Mouse (Mus musculus): ENCODE data around the gene Olfr191. TPM values are rescaled to one million over a fixed set of nuclear protein-coding genes. Genes with fewer than 3 reads are reported as not detected.

Olfr191 gene
- polyA plus RNA-seq (2012; rRNA removed): not detected in 2 replicates

DNA sequence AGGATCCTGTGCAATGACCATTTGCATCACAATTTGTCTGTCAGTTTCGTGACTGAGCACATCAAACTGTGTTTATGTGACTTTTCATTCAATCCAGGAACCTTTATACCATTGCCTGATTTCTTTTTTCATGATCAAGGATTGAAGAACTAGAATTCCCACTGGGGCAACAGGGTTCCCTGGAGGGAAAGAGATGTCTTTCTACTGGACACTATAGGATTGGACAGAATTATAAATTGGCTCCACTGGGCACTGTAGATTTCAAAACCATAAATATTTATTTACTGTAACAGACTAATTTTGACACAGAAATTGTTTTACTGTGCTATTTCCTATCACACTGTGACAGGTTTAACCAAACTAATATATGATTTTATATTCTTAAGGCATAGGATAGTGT, at the start of gene Olfr191:
Gene Olfr191 (minus strand): TSS at position 101 of the 400 bp plus-strand sequence.

GRCm38 (mm10) chr16:59120969-59121368, 31.3 kb upstream of the Olfr191 start, which contains the start of gene Olfr194:
Gene Olfr194, minus strand, starts transcription at chr16:59121069.

GRCm38 (mm10) chr16:59111781-59112180, 22.2 kb upstream of the Olfr191 start, which contains the start of gene Olfr193:
Gene Olfr193, minus strand, starts transcription at chr16:59111881.

DNA sequence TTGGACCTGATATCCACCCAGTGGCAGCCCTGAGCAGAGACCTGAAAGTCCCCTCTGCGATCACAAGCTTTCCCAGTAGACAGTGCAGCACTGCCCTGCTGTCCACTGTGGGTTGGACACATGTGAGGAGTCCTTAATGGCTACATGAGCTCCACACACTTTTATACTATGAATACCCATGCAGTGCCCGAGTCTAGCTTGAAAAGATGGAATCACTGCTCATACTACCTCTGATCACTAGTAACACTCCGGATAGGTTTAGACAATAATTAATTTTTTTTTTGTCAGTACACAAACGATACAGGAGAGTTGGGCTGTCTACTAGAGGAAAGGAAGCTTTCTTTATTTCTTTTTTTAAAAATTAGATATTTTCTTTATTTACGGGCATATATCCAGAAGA, 11.7 kb downstream of the Olfr191 start, which contains the start of gene Olfr190:
Gene Olfr190 (minus strand): TSS at position 101 of the 400 bp plus-strand sequence.

GRCm38 (mm10) chr16:59039710-59040109, 49.9 kb downstream of the Olfr191 start, which contains the start of gene Olfr187:
Gene Olfr187, minus strand, starts transcription at chr16:59039767.

Other genes starting within 250 kb of the Olfr191 start
- gene Olfr177, start 215.1 kb downstream of the Olfr191 start, polyA plus RNA-seq (2012; rRNA removed): not detected in 2 replicates
- gene Olfr178, start 197.8 kb downstream of the Olfr191 start, polyA plus RNA-seq (2012; rRNA removed): not detected in 2 replicates
- gene Olfr181, start 161.1 kb downstream of the Olfr191 start, polyA plus RNA-seq (2012; rRNA removed): not detected in 2 replicates
- gene Olfr180, start 160.4 kb downstream of the Olfr191 start, polyA plus RNA-seq (2012; rRNA removed): not detected in 2 replicates
- gene Olfr183, start 94.5 kb downstream of the Olfr191 start, polyA plus RNA-seq (2012; rRNA removed): not detected in 2 replicates
- not detected in 2 replicates for gene Olfr186, start 59.5 kb downstream of the Olfr191 start, polyA plus RNA-seq (2012; rRNA removed)
- not detected in 2 replicates for gene Olfr187, start 50.1 kb downstream of the Olfr191 start, polyA plus RNA-seq (2012; rRNA removed)
- not detected in 2 replicates for gene Olfr190, start 11.8 kb downstream of the Olfr191 start, polyA plus RNA-seq (2012; rRNA removed)
- gene Olfr193, start 22.1 kb upstream of the Olfr191 start, polyA plus RNA-seq (2012; rRNA removed): not detected in 2 replicates
- gene Olfr194, start 31.2 kb upstream of the Olfr191 start, polyA plus RNA-seq (2012; rRNA removed): not detected in 2 replicates
- gene Olfr195, start 57.2 kb upstream of the Olfr191 start, polyA plus RNA-seq (2012; rRNA removed): not detected in 2 replicates
- gene Olfr196, start 80.6 kb upstream of the Olfr191 start, polyA plus RNA-seq (2012; rRNA removed): not detected in 2 replicates
- not detected in 2 replicates for gene Olfr198, start 113.7 kb upstream of the Olfr191 start, polyA plus RNA-seq (2012; rRNA removed)
- gene Olfr199, start 129.9 kb upstream of the Olfr191 start, polyA plus RNA-seq (2012; rRNA removed): not detected in 2 replicates
- gene Olfr201, start 182.8 kb upstream of the Olfr191 start, polyA plus RNA-seq (2012; rRNA removed): not detected in 2 replicates
- not detected in 2 replicates for gene Olfr202, start 197.0 kb upstream of the Olfr191 start, polyA plus RNA-seq (2012; rRNA removed)
- gene Olfr203, start 209.1 kb upstream of the Olfr191 start, polyA plus RNA-seq (2012; rRNA removed): not detected in 2 replicates
- gene Olfr204, start 228.4 kb upstream of the Olfr191 start, polyA plus RNA-seq (2012; rRNA removed): 0.01 TPM in 1 of 2 replicates, not detected in the other
- not detected in 2 replicates for gene Olfr205, start 241.3 kb upstream of the Olfr191 start, polyA plus RNA-seq (2012; rRNA removed)